Mouse (Mus musculus): ENCODE results near the gene Gm17428.
"Not testable (repeated sequence)": the region's sequence is repeated elsewhere in the genome, so short reads cannot be mapped to it uniquely, and the experiment has no call there.

Gm17428 gene

DNA sequence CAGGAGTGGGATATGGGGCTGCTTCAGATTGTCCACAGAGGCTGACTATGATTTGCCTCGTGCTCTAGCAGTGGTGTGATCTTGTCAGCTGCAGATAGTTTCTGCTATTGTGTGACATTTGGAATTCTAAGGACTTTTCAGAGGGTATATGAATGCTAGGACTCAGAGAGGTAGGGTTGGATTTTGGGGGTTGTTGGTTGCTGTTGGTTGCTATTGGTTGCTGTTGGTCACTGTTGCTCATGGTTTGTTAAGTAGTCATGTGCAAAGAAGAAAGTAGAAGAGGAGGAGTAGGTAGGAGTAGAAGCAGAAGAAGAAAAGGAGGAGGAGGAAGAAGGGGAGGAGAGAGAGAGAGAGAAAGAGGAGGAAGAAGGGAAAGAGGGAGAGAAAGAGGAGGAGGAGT, at the start of gene Gm17428:
TSS of gene Gm17428 (plus strand) at position 301 of the 400 bp plus-strand sequence.
- no peak for DNase-seq (ENCODE audit: low read depth)

DNA sequence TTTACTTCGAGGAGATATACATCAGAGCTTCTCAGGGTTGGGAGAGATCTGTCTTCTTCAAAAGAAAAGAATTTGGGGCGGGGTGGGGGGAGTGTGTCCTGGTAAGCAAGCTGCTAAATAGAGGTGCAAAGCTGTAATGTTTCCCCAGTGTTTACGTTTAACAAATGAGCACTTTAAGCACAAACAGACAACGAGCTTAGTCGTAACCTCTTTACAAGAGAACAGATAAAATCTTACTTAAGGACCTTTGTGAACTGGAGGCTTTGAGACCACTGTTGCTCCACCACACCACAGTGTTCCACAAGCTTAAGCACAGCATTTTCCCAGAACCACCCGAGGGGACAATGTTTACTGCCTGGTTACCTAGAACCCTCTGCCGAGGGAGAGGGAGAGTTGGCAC, 49.4 kb upstream of the Gm17428 start:
- no peak for DNase-seq (ENCODE audit: low read depth)

GRCm38 (mm10) chr14:54929801-54930200, 46.9 kb upstream of the Gm17428 start:
- DNase-seq (ENCODE audit: low read depth): no peak

GRCm38 (mm10) chr14:54930431-54930830, 46.3 kb upstream of the Gm17428 start:
- no peak for DNase-seq (ENCODE audit: low read depth)

DNA sequence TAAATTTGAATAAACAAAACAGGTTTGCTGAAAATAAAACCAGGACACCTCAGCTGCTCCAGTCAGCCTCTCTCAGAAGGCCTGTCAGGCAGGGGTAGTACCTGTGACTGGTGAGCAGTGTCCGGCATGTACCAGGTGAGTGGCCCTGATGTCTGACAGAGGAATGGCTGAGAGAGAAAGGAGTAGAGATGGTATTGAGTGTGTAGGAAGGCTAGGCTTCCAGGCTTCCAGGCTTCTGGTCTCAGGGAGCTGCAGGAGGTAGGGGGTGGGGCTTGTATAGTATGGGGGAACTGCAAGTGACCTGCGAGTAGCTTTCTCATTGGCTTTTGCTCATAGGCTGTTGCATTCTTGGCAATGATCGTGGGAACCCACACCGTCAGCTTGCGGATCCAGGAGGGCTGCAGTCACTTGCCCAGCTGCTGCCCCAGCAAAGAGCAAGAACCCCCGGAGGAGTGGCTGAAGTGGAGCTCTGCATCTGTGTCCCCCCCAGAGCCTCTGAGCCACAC, 44.0 kb upstream of the Gm17428 start, which contains the start of gene Il25:
TSS of gene Il25 (plus strand) at position 51 of the 506 bp plus-strand sequence.
- no peak for DNase-seq (ENCODE audit: low read depth)

GRCm38 (mm10) chr14:54935904-54936830, 40.6 kb upstream of the Gm17428 start, which contains the start of gene Cmtm5:
TSS of gene Cmtm5 (plus strand) at chr14:54936261.
- no peak for DNase-seq (ENCODE audit: low read depth)

- DNase-seq (ENCODE audit: low read depth): no peak
Measured at GRCm38 (mm10) chr14:54936831-54937160, 39.9 kb upstream of the Gm17428 start.

DNA sequence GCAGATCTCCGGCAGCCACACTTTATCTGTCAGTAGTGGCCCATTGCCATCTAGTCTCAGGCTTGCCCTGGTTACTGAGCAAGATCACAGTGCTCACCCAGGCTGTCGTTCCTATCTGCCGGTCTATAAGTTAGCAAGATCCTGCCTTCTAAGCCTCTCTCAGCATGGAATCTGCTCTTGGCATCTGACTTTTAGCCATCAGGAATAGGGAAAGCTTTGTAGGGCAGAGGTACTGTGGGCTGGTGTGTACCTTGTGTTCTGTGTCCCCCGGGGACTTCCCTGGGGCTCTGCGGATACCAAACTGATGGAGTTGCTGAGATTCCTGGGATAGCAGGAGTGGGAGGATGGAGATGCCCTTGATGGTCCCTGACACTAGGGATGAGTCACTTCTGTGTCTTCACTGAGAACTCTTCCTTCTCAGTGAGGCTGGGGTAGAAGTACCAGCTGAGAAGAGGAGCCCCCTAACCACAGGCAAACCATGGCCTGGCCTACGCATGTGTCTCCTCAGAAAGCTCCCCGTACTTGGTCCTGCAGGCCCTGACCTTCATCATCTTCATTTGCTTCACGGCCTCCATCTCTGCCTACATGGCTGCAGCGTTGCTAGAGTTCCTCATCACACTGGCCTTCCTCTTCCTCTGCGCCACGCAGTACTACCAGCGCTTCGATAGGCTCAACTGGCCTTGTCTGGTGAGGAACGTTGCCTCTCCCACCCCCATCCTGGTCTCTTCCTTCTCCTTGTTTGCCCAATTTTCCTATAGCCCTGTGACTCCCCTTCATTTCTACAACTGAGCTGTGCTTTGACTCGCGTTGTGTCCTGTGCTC, 39.2 kb upstream of the Gm17428 start:
- DNase-seq (ENCODE audit: low read depth): no peak

GRCm38 (mm10) chr14:54938431-54939219, 38.1 kb upstream of the Gm17428 start:
- DNase-seq (ENCODE audit: low read depth): no peak

DNA sequence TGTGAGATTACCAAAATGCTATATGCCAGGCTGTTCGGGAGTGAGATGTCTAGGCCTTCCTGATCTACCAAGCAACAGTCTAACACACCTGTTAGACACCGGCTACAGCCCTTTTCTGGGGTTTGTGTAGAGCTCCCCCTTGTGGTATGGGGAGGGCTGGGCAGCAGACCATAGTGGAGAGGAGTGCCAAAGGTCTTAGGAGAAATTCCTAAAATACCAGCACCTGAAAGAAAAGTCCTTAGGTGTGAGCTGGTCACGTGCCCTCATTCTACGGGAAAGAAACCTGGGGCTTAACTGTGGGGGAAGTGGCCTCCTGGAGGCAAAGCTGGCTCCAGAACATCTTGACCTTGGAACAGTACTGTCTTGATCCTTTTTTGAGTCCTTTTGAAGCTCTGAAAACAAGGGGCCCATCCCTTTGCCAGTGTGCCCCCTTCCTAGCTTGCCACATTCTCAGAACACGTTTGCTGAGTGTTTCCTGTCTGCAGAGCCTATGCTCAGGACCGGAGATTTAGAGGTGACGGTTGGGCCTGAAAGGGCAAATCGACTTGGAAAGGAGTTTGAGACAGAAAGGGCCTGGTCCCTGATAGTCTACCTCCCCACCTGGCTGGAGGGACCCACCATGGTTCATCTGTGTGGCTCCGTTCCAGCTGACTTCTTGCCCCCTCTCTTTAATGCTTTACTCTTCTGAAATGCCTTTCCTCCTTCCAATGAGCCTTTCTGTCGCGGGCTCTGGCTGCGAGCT, 37.1 kb upstream of the Gm17428 start:
- peak; percentile 74 for DNase-seq (ENCODE audit: low read depth)

- no peak for DNase-seq (ENCODE audit: low read depth)
Measured at GRCm38 (mm10) chr14:54940176-54940530, 36.6 kb upstream of the Gm17428 start.

DNA sequence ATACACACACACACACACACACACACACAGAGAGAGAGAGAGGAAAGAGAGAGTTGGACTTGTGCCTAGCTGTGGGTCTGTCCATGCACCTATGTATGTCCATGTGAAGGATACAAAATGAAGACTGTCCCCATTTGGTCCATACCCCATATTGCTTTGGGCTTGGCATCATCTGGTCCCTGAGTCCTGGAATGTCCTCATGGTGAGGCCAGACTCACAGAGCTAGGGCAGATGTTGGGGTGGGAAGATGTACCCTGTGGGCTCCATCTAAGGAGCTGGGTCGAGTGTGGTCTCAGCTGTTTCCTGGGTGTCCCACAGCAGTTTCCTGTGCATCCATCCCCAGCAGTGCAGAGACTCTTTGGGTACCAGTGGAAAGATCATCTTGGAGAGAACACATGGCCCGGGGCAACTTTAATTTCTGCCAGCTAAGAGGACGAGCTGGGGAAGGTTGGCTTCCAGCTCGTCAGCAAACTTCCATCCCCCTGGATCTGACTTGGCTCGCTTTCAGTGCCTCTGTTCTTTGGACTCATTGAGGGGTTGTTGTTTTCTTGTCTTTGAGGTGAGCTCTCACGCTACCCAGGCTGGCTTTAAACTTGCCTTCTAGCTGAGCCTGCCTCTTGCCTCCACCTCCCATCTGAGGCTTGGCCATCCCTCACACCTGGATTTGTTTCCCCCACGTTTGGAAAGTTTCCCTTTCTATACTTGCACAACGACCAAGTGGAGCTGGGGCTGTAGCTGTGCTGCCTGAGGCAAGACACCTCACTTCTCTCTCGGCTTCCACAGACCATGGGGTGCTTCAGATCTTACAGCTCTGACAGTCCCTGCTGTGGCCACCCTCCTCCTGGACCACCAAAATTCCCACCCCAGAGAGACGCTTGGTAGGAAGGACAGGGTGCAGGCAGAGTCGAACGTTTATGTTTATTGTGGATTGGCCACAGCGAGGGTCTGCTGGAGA, 35.4 kb upstream of the Gm17428 start:
- no peak for DNase-seq (ENCODE audit: low read depth)

GRCm38 (mm10) chr14:54942479-54942878, 34.3 kb upstream of the Gm17428 start:
- DNase-seq (ENCODE audit: low read depth): no peak

DNA sequence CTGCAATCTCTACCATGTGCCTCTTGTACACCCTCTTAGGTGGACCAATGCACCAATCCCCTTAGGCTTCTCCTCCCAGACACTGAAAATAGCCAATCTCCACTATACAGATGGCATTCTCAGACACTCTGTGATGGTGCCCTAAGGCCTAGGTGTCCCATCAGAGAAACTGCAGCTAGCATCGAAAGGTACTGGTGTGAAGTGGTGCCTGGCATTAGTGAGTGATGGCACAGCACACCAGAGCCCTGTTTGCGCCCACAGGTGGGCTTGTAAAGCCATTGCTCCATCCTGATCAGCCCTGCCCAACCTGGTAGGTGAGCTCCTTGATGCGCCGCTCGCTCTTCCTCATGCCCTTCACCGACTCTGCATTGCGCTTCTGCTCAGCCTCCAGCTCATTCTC, 32.8 kb upstream of the Gm17428 start:
- DNase-seq (ENCODE audit: low read depth): no peak

DNA sequence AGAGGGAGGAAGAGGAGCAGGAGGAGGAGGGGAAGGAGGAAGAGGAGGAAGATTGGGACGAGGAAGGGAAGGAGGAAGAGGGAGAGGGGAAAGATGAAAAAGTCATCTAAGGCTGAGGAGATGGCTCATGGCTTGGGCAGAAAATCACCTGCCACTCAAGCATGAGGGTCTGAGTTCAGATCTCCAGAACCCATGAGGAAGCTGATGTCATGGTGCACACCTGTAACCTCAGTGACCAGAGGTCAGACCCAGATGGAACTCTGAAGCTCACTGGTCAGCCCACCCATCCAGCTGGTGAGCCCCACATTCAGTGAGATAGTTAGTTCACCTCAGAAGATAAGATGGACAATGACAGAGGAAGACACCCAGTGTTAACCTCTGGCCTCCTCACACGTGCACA, 31.8 kb upstream of the Gm17428 start:
- no peak for DNase-seq (ENCODE audit: low read depth)

DNA sequence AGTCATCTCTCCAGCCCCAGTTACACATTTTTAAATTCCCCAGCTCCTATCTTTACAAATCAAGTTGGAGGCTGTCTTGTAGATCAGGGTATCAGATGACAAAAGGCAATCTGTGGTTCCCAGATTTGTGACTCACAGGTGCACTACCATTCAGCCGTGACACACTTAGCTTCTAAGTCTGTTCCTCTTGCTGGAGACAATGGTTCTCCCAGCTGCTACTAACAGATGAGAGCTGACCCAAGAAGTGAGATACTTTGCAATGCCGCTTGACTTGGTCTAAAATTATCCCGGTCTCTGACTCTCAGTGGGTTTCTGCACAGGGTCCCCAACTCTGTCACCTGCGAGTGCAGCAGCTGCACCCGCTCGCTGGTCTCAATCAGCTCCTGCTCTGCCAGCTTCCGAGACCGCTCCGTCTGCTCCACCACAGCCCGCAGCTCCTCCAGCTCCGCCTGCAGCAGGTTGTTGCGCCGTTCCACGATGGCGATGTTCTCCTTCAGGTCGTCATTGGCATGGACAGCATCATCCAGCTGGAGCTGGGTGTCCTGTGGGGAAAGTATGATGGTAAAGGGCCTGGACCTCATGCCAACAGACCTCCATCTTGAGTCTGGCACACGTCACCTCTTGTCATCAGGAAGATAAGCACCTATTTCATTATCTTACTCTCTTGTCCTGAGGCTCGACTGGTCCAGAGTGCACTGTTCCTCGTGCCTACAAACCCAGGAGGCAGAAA, 30.6 kb upstream of the Gm17428 start:
- no peak for DNase-seq (ENCODE audit: low read depth)

- DNase-seq (ENCODE audit: low read depth): not testable (repeated sequence)
Measured at GRCm38 (mm10) chr14:54947008-54947407, 29.7 kb upstream of the Gm17428 start.

GRCm38 (mm10) chr14:54948781-54949180, 28.0 kb upstream of the Gm17428 start:
- DNase-seq (ENCODE audit: low read depth): no peak

DNA sequence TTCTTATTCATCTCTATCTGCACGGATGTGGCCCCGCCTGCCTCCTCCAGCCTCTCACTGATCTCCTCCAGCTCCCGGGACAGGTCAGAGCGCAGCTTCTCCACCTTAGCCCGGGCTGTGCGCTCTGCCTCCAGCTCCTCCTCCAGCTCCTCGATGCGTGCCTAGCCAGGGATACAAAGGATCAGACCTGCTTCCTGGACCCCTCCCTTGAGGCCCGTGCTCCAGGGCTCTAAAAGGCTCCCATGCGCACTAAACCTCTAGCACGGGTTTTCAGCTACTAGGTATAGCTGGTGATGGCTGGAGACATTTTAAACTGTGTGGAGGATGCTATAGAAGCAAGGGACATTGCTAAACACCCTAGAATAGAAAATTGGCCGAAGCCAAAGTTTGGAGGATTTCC, 26.2 kb upstream of the Gm17428 start:
- DNase-seq (ENCODE audit: low read depth): no peak
